Mouse (Mus musculus) spleen, postnatal 36 days (tissue): ENCODE results near the gene Gmds.

Source experiments
- DNase-seq, 2 experiments: peaks; one replicate each; pipeline ENCODE4 v3.0.0; 2022; ENCODE audit warnings: low spot score in 2 of 2, mixed read lengths in 1 of 2

Gmds gene

DNA sequence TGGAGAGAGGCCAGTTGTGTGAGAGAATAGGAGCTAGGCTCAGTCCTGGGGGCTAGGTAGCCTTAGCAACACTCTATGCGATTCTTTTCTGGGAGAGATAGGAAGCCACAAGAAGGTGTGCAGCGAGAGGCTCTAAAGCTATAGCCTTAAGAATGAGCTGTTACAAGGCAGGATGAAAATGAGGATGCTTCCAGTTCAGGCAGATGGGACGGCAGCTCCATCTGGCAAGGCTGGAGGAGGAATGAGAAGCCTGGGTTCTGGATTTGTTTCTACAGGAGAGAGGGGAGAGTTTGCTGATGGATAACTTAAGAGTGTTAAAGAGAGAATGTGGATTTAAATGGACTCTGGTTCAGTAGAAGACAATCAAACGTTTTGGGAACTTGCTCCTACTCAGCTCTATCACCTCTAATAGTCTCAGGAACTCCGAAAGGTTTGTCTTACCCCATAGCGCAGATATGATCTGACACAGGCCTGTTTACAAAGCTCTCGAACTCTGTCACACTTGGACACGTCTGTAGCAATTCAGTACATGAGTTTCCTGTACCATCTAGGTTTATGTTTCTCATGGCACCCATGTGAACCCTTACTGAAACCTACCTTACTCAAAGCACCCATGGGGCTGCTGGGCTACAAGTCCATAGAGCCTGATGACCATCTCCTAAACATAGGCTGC is 459.6 kb downstream of the Gmds start:
- DNase-seq, result no peak

DNA sequence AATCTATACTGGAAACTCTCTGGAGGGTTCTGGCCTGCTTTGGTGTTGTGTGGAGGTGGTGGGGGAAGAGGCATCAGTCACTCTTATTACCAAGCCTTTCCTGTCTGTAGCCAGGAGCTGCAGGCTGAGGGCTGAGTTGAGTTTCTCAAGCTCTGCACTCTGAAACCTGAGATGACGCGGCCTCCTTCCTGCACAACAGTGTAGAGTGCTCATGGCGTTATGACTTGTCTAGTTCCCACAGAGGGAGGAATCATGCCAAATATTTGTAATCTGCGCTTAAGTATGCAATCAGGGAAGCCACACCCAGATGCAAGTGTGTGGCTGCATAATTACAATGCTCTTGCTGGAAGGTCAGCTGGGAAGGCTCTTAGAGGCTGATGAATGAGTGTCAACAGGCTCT is 461.5 kb downstream of the Gmds start:
- no peak for DNase-seq

DNA sequence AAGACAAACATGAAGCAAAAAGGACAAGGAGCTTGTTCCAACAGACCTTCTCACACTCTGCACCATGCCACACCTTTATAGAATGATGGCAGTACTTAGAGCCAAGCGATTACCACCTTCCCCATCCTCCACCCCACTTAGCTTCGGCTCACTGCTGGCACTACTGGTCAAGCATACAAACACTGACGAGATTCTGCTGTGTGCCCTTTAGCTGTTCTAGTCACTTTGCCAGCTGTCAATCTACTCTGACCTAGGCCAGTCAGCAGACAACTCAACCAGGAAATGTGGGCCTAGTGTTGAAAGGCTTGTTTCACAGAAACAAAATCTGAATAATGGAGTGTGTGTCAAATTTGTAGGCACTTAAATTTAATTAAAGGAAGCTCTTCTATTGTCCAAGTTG is 464.1 kb downstream of the Gmds start:
- DNase-seq, result no peak

DNA sequence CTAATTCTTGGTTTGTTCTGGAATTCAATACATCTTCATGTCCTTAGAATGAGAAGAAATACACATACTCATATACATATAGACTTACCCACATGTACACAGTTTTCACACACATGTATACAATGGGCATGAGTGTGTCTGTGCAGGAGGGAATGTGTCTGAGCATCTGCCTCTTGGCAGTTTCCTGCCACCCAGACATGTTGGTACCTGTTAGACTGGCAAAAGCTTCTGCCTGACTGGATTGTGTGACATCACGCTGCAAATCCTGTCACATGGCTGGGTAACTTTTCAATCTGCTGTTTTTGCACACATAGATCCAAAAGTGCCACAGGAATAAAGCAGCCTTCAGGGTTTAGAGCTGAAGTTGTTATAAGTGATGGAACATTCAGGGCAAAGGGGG is 465.3 kb downstream of the Gmds start:
- no peak for DNase-seq

DNA sequence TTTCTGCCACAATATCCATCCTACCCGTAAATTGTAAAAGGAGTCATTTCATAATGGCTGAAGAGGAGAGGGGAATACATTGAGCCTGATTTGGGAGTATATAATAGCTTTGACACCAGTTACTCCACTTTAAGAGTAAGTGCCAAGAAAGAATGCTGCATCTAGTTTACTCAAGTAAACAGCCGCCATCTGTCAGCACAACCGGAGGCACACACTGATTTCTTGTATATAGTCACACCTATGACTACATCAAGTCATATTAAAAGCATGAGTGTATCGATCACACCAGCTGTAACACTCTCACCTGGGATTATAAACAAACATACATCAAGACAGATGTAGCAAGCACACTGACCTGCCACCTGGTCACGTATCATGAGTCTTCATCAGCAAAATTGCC is 473.8 kb downstream of the Gmds start:
- DNase-seq, result no peak

DNA sequence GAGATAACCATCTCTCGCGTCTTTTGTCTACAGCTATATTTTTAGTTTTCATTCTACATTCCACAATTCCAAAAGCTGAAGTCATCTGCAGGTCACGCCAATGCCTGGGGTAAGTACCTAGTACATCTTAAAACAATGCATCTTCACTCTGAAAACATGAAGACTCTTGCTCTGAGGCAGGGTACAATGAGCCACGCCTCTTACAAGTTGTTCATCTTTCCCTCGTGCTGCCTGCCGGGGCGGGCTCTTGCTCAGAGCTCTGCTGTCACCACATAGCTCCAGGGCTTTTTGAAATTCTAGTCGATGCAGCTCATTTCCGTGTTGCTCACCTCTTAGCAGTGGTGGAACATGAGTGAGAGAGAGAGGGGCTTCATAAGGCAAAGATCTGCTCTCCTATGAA is 475.1 kb downstream of the Gmds start:
- no peak for DNase-seq

DNA sequence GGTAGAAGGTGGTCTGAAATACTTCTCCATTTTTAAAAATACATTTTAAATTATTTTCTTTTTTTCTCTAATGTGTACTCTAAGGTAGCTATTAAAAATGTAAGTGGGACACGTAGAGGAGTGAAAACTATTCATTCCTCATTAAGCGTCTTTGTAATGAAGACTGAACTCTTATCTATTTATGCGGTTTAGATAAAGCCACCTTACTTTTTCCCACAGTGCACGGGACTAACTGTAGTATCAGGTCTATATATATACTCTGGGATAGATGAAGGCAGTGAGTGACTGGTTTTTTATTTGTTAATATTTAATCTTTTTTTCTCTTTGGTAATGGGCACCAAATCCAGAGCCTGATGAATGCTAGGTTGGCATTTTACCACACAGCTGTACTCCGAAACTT is 478.3 kb downstream of the Gmds start:
- no peak for DNase-seq

DNA sequence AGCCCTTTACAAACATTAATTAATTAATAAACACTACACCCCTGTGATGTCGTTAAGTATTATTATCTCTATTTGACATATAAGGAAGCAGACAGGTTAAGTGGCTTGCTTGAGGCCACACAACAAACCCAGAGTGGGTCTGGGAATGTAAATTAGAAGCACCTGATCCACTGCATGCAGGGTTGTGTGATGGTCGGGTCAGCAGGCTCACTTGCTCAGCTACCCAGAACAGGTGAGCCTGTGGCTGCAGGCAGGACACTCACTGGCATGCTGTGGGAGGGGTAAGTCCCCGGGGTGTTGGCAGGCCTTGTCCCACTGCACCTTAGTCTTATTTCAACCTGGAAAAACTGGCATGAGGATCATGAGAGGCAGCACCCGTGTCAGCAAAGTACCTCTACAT is 484.5 kb downstream of the Gmds start:
- no peak for DNase-seq

DNA sequence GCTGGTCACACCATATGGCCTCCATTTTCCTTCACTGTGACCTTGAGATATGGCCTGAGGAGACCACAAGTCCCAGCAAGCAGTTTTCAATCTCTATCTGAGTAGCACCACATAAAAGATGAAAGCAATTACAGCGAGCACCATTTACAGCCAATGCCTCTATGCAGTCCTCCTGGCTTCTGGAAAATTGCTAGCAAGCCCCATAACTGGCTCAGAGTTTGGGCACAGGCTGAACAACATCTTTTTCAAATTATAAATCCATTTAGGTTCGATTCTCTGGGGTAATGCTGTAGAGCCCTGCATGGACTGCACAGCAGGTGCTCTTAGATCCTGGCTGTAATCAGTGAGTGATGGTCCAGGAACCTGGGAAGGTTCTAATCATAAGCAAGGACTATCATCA is 485.0 kb downstream of the Gmds start:
- no peak for DNase-seq

DNA sequence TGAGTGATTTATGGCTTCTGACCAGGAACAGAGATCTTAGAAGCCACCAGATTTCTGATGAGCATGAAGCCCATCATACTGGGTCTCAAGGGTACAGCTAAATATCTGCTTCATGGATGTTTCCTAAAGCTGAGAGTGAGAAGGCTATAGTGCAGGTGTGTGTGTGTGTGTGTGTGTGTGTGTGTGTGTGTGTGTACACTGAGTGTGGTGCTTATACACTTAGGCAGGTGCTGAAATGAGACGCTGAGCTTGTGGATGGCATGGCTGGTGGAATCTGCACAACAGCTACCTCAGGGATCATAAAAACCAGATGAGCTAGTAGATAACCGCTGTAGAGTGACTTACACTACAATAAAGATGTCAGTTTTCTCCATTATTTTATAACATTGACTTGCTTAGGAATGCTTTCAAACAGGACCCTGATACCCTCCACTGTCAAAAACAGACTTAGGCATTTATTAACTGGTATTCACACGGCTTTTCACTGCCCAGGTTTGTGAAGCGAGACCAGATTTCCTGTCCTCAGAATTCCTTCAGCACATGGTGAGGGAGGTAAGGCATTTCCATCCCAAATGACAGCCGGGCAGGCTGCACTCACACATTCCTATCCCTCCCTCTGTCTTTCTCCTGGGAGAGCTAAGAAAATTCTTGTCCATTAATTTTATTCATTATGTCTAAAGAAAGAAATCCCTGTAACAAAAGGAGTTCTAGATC is 489.1 kb downstream of the Gmds start:
- DNase-seq, result no peak

DNA sequence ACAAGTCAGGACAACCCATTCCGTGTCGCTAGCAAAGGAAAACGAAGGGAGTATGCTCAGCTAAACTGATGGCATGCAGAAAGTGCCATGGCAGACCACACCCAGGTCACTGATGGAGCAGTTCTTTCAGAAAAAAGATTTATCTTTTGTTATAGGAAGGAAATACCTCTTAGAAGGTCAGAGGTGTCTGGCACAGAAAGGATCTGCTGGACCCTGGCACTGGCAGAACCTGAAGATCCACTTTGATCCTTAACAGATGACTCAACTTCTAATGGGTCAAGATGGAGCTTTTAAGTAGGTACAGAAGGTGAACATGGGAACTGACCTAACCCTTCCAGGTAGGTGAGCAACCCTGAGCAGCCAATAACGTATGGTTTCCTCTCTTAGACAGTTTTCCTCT is 502.7 kb downstream of the Gmds start:
- no peak for DNase-seq

DNA sequence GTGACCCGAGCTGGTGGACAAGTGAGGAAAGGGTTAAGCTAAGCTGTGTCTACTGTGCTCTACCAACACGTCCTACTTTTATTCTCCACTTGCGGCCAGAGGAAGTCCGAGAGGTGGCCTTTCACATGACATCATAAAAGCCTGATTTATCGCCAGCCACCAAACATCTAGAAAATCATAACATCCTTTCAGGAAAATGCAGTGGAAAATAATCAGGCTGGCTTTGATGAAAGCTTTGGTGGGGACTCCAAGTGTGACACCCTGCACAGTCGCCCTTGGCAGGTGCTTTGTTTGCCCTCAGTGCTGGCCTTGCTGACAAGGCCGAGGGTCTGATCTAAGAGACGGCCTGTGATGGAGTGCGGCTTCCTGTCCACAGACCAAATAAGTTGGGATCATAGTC is 508.2 kb downstream of the Gmds start:
- DNase-seq, result no peak

DNA sequence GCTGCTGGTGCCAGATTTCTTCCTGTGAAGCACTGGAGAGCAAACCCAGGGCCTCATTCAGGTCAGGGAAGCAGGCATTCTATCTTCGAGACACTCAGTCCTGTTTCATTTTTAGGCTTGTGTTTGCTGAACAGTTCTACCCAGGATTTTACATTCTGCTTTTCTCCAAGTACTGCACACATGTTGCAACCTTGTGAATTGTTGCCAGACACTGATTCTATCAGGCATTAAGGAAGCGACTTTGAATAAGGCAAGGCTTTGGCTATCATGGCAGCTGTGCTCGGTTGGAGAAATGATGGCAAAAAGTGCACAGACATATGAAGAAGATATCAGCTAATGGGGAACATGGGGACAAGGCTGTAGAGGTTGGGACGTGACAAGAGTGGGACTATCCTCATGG is 510.1 kb downstream of the Gmds start:
- DNase-seq, result no peak

DNA sequence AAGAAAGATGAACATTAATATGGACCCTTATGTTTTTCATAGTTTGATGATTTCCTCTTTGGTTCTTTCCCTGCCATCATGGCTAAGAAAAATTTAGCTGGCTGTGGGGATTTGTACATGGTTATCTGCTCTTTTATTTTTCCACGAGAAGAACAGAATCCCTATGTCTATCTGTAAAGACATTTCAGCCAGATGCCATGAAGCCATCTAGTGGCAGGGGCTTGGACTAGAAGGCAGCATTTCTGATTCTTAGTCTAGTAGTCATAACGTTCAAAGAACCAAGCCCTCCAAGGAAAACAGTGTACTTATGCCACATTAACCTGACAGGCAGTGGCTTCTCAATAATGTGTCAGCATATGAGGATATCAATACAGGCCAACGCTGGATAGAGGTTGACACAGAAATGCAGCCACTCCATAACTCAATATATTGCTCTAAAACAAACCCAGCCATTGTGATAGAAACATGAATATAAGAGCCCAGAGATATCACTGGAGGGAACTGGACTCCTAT is 510.7 kb downstream of the Gmds start:
- no peak for DNase-seq

DNA sequence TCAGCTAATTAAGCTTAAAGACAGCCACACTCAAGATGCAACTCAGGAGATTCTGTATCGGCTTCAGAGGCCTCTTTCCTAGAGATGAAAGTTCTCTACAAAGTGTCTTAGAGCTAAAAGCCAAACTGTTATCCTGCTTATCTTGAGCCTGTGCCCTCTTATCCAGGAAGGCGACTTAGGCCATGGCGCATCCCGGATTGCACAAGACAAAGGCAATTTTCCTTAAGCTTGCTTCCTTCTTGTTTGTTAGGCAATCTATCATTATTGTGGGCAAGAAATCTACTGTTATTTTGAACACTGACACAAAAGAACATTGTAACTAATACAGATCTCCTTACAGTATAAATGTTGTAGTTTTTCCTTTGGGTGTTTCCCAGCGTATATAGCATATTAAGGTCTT is 511.4 kb downstream of the Gmds start:
- no peak for DNase-seq

DNA sequence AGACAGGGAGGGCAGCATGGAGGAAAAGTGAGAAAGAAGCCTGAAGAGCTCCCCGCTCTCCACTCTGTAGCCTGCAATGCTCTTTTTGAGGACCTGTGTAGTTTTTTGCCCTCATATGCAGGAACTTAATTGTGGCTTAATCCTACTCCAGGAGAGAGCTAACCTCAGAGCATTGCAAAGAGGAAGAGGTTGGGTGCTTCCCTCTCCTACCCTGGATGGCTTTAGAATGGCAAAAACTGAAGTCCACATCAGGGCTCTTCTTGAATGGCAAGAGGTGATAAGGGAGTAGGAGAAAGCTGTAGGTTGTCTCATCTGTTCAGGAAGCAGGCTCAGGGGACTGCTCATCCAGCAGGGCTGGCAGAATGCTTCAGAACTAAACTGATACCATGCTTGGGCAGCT is 513.4 kb downstream of the Gmds start:
- DNase-seq, result no peak

DNA sequence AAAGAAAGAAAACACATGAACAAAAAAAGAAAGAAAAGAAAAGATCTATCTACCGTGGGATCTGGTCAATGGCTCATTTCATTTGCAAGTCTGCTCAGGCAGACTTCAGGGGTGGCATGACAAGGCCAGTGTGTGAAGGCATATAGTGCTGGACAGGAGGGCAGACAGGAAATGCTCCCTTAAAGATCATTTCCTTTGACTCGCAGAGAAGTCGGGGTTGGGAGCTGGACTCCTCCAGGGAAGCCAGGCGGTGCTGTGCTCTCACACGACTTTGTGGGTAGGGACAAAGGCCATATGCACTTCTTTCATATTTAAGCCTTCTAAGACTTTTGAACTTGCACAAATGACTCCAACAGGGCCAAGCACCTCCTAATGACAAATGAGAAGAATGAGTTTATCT is 515.2 kb downstream of the Gmds start:
- no peak for DNase-seq

DNA sequence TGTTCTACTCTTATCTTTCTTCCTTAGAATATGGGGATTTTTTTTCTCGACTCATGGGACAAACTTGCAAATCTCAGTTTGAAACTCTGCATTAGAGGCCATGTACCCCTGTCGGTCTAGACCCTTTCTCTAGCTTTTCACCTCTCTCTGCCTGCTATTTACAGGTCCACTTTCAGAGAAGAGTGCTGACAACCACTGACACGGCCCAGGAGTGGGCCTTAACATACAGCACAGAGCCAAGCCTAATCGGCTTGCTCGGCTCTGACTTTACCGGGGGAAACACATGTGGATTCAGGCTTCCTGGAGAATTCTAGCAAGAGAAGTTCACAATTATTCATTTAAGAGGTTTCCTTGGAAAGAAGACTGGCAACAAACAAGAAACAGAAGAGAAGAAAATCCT is 517.5 kb downstream of the Gmds start:
- no peak for DNase-seq

DNA sequence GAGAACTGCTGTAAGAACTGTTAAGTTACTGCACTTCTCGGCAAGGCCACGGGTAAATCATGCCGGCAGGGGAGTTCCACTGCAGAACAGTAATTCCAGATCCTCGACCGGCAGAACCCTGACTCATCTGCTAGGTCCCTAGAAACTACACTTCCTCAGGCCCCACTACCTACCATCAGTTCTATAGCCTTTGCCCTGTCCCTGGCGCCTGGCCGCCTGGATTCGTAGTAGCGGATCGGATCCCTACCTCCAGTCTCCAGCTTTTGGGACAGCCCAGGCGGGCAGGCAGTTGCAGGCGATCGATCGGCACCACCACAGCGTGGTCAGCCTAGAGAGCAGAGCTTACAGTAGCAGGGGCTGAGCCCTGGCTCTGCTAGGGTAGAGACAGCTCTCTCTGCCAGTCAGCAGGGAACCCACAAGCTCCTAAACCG is 517.9 kb downstream of the Gmds start:
- no peak for DNase-seq

DNA sequence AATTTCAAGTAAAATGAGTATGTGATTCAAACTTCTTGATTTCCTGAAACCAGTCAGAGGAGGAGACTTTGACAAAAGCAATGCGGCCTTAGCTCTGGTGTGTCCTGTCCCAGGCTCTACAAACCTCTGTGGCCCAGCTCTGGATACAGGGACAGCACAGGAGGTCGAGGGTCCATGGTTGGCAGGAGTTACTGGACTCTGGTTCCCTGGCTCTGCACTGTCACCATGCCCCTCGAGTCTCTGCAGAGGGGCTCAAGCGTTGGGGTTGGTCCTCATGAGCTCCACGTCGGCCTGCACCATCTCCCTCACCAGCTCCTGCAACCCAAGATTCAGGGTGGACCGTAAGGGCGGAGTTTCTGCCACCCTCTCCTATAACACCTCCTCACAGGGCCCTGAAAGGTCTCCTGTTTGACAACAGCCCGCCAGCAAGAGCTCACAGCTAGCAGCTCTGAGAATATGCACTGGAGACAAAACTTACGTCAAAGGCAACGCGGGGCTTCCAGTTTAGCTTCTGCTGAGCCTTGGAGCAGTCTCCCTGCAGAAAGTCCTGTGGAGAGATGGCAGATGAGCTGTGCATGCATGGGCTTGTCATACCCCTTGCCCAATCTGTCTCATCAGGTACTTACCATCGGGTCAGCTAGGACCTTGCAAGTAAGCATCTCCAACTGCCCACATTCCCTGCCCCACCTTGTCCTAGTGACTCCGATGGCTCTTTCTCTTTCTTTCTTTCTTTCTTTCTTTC is 518.7 kb downstream of the Gmds start:
- DNase-seq, result no peak

DNA sequence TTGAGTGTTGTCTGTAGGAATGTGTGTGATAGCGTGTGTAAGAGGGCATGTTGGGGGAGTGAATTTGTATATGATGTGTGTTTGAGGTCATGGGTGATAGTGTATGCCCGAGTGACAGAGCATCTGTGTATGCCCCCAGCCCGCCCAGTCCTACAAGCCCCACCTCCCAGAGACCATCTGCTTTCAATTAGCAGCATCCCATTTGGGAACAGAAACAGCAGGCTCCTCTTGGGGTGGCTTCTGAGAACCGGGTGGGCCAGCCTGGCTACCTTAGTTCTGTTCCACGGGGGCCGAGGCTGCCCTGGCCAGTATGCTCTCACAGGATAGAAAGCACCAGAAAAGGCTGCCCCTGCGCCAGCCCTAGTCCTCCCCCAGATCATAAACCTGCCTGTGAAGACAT is 520.2 kb downstream of the Gmds start:
- no peak for DNase-seq

DNA sequence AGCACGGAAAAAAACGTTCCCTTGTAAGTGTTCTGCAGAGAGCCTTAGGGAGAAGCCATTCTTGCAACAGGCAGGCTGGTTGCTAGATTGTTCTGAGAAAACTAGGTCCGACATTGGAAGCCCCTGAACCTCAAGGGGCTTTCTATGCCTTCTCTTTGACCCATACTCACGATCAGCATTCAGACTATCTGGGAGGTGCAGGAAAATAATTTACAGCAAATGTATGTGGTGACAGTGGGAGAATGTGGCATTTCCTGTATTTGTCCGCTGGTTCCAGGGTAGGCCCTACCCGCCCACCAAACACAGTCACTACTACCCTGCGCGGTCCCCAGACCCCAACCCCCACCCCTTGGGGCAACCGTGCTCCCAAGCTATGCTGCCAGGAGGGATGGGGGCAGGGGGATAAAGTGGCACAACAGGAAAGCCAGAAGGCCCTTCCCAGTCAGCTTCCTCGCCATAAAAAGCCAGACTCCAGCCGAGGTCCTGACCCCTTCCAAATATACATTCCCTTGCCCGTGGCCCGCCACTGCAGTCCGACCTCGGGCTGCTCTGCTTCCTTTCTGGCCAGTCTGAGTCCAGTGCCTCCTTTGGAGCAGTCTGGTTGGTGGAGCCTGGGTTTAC is 523.0 kb downstream of the Gmds start:
- no peak for DNase-seq
